Mouse (Mus musculus): Measurements from ENCODE around the gene Palld.

Palld gene

GRCm38 (mm10) chr8:61586529-61586928 is 316.0 kb downstream of the Palld start:
- DNase-seq (ENCODE audit: low spot score in 2 of 2): no peak

GRCm38 (mm10) chr8:61585746-61586145 is 316.7 kb downstream of the Palld start:
- no peak for DNase-seq (ENCODE audit: low spot score in 2 of 2)

- DNase-seq (ENCODE audit: low spot score in 2 of 2): no peak
Measured at GRCm38 (mm10) chr8:61584714-61585383, 317.6 kb downstream of the Palld start.

GRCm38 (mm10) chr8:61582547-61582946 is 319.9 kb downstream of the Palld start:
- no peak for DNase-seq (ENCODE audit: low spot score in 2 of 2)

GRCm38 (mm10) chr8:61581259-61581658 is 321.2 kb downstream of the Palld start:
- no peak for DNase-seq (ENCODE audit: low spot score in 2 of 2)

GRCm38 (mm10) chr8:61579831-61580230 is 322.7 kb downstream of the Palld start:
- DNase-seq (ENCODE audit: low spot score in 2 of 2): no peak

- DNase-seq (ENCODE audit: low spot score in 2 of 2): no peak
Measured at GRCm38 (mm10) chr8:61578754-61579153, 323.7 kb downstream of the Palld start.

GRCm38 (mm10) chr8:61575096-61575653 is 327.3 kb downstream of the Palld start:
- no peak for DNase-seq (ENCODE audit: low spot score in 2 of 2)

GRCm38 (mm10) chr8:61574526-61574925 is 328.0 kb downstream of the Palld start:
- no peak for DNase-seq (ENCODE audit: low spot score in 2 of 2)

GRCm38 (mm10) chr8:61573179-61573937 is 329.1 kb downstream of the Palld start:
- DNase-seq (ENCODE audit: low spot score in 2 of 2): no peak

- no peak for DNase-seq (ENCODE audit: low spot score in 2 of 2)
Measured at GRCm38 (mm10) chr8:61572697-61573096, 329.8 kb downstream of the Palld start.

GRCm38 (mm10) chr8:61570637-61571036 is 331.9 kb downstream of the Palld start:
- no peak for DNase-seq (ENCODE audit: low spot score in 2 of 2)

GRCm38 (mm10) chr8:61569721-61570120 is 332.8 kb downstream of the Palld start:
- no peak for DNase-seq (ENCODE audit: low spot score in 2 of 2)

- DNase-seq (ENCODE audit: low spot score in 2 of 2): no peak
Measured at GRCm38 (mm10) chr8:61569211-61569610, 333.3 kb downstream of the Palld start.

GRCm38 (mm10) chr8:61563378-61563777 is 339.1 kb downstream of the Palld start:
- no peak for DNase-seq (ENCODE audit: low spot score in 2 of 2)

- DNase-seq (ENCODE audit: low spot score in 2 of 2): no peak
Measured at GRCm38 (mm10) chr8:61562626-61563025, 339.9 kb downstream of the Palld start.

- no peak for DNase-seq (ENCODE audit: low spot score in 2 of 2)
Measured at GRCm38 (mm10) chr8:61561220-61561619, 341.3 kb downstream of the Palld start.

- DNase-seq (ENCODE audit: low spot score in 2 of 2): no peak
Measured at GRCm38 (mm10) chr8:61559979-61560378, 342.5 kb downstream of the Palld start.

GRCm38 (mm10) chr8:61559450-61559849 is 343.0 kb downstream of the Palld start:
- no peak for DNase-seq (ENCODE audit: low spot score in 2 of 2)

GRCm38 (mm10) chr8:61558051-61558846 is 344.2 kb downstream of the Palld start:
- DNase-seq (ENCODE audit: low spot score in 2 of 2): no peak

- DNase-seq (ENCODE audit: low spot score in 2 of 2): no peak
Measured at GRCm38 (mm10) chr8:61557036-61557435, 345.5 kb downstream of the Palld start.

GRCm38 (mm10) chr8:61556219-61556618 is 346.3 kb downstream of the Palld start:
- DNase-seq (ENCODE audit: low spot score in 2 of 2): no peak

Data from natural killer cell, adult 2 months (primary cell).